Mouse (Mus musculus): ENCODE results near the gene Calhm4.
"Not testable (repeated sequence)": the region's sequence is repeated elsewhere in the genome, so short reads cannot be mapped to it uniquely, and the experiment has no call there.

- not testable (repeated sequence) for TF ChIP-seq POLR2A, CTCF (IDR thresholded peaks at IDR 0.05; ENCODE audit: extremely low read depth, insufficient read depth, low read length)
Observed at GRCm38 (mm10) chr10:33996686-33997085, 47.4 kb downstream of the Calhm4 start.

Measured in cortical plate, adult 2 months (tissue).